Mouse (Mus musculus) heart, adult 11 months (tissue): ENCODE measurements around the gene Caskin2.
"Not testable (repeated sequence)": the region's sequence is repeated elsewhere in the genome, so short reads cannot be mapped to it uniquely, and the experiment has no call there.

Experiments
- DNase-seq: peaks from one replicate; pipeline ENCODE4 v3.0.0; 2022

Gene Caskin2

DNA sequence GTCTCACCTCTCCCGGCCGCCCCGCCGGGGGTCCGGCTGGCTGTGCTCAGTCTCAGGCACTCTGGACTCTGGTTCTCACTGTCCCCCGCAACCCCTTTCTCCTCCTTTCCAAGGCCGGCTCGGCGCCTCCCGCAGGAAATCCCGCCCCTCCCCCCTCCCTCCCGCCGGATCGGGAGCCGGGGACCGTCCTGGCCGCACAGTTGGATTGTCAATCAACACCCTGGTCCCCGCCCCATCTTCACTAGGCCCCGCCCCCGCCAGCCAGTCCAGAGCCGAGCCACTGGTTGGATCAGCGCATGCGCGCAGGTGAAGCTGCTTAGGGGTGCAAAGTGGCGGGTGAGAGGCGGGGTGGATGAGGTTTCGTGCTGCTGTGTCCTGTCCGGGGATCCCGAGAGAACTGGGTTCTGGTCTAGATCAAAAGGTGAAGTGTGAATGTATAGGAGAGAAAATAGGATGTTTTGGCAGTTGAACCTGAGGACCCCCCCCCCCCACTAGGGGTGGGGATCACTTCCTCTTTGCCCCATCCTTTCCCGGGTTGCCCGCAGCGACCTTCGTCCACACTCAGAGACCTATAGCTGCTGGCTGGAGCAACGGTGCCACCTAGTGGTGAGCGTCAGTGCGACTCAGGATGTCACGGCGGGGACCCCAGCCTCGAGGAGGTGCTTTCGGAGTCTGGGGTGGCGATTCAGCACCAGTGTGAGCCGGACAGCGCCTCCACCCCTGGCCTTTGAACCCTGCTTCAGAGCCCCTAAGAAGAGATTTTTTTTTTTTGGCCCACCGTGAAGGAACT, at the start of gene Caskin2:
TSS of gene Caskin2 (minus strand) at position 133 of the 790 bp plus-strand sequence.
- peak; percentile 100 for DNase-seq

DNA sequence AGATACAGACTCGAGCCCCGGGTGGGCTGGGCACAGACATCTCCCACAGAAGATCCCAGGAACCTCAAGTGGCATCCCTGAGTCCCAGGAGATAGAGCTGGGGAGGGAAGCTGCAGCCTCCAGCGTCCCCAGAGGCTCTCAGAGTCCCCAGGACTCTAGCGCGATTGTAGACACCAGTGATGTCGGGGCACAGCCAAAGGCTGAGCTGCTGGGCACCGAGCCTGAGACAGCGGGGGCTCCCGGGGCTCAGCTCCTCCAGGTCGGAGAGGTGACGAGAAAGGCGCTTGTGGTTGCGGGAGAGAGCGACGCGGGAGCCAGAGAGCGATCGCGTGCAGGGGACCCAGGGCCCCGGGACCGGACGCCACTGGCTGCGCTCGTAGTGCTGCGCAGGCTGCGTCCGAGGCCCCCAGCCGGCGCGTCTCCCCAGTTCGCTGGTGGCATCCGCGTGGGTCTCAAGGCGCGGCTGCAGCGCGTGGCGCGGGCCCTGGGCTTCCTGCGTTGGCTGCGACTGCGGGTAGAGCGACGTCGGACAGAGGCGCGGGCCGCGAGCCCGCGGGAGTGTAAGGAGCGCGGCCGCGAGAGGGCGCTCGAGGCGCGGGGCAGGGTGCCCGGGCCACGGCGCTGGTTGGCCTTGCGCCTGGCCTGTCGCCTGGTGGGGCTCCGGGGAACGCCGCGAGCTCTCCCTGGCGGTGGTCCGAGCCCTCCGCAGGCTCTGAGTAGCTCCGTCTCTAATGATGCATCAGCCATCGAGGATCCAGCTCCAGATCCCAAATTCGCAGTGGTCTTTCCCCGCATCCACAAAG, 45.9 kb upstream of the Caskin2 start:
- peak; percentile 98 for DNase-seq

DNA sequence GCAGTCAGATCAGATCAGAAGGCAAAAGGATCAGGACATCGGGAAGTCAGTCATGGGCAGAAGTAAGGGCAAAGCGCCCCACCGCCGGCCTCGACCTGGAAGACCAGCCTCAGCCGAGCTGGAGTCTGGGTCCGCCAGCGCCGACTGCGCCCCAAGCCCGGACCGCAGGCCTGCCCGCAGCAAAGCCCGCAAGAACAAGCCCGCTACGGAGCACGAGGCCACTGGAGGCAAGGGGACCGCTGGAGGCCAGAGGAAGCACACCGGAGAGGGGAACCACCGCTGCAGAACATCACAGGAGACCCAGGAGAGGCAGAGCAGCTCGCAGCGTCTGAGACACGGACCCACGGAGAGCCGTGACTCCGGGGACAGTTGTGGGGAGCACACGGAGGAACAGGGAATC, 44.9 kb upstream of the Caskin2 start, which contains the start of gene Myo15b:
TSS of gene Myo15b (plus strand) at position 53 of the 400 bp plus-strand sequence.
- no peak for DNase-seq

GRCm38 (mm10) chr11:115857936-115858335, 44.5 kb upstream of the Caskin2 start:
- no peak for DNase-seq

- not testable (repeated sequence) for DNase-seq
These were observed 43.7 kb upstream of the Caskin2 start for GRCm38 (mm10) chr11:115857146-115857545.

GRCm38 (mm10) chr11:115854674-115855073, 41.2 kb upstream of the Caskin2 start:
- DNase-seq = no peak

- no peak for DNase-seq
These were observed 32.4 kb upstream of the Caskin2 start for GRCm38 (mm10) chr11:115845819-115846218.

DNA sequence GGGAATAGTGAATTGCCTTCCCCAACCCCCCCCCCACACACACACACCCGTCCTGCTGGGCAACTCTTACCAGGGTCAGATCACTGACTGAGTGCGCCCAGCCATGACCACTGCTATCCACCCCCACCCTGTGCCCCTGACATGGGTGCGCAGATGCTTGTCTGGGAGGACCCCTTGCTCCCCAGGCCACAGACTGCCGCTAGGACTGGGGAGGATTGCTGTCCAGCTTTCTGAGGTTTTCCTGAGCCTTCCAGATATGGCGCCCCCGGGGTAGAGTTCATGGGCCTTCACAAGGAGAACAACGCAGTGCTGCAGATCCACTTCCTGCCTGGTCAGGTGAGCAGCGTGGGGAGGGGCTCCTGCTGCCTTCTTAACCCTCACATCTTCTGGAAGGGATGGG, 30.8 kb upstream of the Caskin2 start:
- DNase-seq = no peak

DNA sequence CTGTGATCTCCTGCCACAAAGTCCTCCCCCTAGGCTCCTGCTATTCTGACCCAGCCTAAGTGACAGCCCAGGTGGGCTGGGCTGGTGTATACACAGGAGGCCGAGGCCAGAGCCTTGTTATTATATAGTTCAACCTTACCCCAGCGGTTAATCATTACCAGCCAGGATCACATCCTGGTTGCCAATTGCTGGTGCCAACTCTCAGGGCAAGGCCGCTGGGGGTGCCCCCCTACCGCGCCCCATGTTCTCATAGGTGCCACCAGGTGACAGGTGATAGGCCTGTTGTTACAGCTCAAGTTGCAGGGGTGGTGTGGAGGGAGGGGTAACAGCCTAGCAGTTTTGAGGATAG, 30.4 kb upstream of the Caskin2 start:
- DNase-seq = no peak

DNA sequence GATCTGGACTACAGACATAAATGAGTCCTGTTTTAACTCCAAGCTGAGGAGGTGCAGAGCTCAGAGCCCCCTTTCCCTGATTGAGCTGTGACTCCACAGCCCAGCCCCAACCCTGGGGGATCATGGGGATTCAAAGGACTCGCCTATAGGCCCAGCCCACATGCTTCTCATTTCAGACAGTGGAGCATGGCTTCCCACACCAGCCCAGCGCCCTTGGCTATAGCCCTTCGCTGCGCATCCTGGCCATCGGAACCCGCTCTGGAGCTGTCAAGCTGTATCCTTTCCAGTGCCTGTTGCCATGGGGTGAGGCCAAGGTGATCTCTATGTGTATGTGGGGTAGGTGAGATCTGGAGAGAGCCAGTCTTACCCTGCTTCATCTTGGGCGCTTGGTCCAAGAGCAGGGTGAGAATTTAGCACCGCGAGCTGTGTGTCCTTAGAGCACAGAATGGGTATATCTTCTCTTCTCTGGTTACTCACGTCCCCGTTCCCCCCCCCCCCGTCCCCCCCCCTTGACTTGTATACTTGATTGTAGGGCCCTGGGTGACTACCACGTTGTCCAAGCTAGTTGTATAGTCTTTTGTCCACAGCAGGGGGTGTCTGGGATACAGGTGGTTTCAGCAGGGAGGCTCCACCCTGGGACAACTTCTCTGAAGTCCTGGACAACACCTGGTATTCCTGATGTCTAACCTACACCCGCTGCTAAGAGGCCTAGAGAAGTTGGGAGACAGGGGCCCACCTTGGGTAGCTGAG, 29.9 kb upstream of the Caskin2 start:
- DNase-seq = no peak

DNA sequence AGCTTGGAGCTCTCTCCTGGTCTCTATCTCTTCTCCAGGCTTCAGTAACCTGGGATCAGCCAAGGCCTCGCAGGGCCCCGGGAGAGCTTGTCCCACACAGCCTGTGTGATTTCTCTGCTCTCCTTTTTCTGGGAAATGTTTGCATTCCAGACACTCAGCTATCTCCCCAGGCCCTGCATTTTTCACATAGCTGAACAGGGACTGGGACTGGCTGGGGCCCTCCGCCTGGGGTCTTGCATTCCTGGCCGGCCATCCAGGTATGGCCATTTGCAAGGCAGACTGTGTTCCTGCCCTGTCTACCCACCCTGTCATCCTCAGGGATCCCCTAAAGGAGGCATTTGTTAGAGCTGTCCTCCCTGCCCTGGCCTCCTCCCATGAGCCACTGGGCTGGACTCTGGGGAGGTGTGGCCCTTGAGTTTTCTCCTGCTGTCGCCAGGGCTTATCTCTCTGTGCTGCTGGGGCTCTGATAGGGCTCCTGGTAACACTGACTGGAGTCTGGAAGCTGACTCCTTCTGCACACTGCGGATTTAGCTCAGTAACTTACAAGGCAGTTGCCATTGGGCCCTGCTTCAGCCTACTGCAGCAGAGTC, 28.6 kb upstream of the Caskin2 start:
- DNase-seq = peak; percentile 98

DNA sequence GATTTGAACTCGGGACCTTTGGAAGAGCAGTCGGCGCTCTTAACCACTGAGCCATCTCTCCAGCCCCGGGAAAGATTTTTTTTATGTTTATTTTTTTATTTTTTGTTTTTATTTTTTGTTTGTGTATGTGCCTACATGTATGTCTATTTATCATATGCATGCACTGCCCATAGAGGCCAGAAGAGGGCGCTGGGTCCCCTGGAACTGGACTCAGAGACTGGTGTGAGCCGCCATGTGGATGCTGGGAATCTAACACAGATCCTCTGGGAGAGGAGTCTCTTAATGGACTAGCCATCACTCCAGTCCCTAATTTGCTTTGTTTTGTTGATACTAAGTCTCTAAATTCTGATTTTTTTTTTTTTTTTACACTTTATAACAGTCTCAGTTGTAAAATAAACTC, 27.6 kb upstream of the Caskin2 start:
- no peak for DNase-seq

DNA sequence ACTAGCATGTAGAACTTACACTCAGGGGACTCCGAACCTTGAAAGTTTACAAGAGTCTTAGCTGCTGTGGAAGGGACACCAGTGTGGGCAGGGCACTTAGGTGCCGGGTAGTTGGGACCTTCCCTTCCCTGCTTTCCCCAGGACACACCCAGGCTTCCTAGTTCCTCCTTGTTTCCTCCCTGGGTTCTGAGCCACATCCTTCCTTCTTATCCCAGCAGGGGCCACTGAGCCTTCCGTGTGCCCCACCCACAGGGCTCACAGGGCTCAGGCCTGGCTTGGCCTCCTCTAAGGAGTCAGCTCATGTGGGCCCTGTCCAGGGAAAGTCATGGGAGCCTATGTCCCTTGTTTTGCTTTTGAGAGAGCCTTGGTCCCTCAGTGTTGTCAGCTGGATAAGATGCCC, 26.3 kb upstream of the Caskin2 start:
- no peak for DNase-seq

DNA sequence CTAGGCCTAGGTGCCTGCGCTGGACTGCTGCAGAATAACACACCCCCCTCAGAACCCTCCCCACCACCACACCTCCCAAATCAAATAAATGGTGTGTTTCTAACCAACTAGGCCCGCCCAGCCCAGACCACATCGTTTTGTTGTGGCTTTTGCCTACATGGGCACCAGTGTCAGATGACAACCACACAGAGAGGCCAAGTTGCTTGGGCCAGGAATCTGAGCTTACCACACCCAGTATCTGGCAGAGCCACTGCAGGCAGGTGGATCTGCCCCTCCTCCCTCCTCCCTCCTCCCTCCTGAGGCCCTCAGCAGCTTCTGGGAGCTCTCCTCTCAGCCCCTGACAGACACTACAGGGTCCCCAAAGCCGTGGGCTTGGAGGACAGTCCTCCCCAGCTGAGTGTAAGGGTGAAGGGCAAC, 25.5 kb upstream of the Caskin2 start:
- DNase-seq = peak; percentile 95

GRCm38 (mm10) chr11:115837606-115838345, 24.3 kb upstream of the Caskin2 start:
- no peak for DNase-seq

- no peak for DNase-seq
These were observed 23.4 kb upstream of the Caskin2 start for GRCm38 (mm10) chr11:115836656-115837395.

DNA sequence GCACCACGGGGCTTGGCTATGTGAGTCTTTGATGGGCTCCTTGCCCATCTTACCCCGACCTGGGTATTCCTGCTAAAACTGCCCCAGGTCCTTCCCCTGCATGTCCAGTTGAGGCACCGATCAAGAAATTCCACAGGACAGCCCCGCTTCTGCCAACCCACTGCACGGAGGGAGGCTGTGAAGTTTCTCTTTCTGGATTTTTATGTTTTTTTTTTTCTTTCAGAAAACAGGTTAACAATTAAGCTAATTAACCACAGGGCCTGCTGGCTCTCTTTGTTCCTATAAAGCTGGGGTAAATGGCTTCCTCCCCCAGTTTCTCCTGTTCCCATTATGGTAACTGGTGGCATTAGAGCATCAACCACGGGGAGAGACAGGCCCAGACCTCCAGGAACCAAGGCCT, 20.6 kb upstream of the Caskin2 start:
- DNase-seq = no peak

DNA sequence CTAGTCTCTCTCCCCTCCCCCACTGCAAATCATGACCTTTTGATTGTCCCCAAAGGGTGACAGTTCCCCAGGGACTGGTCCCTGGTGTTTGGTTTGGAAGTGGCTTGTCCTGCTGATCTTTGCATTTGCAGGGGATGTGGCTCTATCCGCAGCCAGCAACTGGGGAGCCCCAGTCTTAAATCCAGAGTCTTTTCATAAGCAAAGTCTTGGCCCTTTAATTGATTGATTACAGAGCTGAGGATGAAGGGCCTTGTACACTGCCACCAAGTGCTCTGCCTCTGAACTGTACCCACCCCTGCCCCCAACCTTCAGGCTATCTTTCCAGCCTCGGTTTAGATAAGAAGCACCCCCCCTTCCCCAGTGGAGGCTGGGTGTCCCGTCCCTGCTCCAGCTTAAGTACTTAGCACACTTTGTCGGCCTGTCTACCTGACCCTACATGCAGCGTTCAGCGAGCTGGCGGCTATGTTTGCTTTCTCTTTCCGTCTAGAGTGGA, 19.6 kb upstream of the Caskin2 start:
- DNase-seq = no peak

DNA sequence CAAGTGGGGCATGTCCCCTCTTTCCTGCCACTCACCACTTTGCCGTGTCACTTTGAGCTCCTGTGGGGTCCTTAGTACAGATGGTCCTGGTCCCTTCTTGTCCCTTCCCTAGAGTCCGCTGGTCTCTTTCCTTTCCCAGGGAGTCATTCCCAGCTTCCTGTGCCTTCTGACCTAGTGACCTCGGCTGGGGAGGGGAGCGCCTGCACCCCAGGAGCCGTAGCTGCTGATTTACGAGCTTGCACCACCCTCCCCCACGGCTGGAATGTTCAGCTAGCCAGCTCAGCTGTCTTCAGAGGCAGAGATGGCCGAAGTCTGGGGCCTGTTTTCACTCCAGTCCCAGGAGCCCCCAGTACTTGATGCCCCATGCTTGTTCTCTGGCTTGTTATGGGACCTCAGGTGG, 19.1 kb upstream of the Caskin2 start:
- DNase-seq = peak; percentile 96

DNA sequence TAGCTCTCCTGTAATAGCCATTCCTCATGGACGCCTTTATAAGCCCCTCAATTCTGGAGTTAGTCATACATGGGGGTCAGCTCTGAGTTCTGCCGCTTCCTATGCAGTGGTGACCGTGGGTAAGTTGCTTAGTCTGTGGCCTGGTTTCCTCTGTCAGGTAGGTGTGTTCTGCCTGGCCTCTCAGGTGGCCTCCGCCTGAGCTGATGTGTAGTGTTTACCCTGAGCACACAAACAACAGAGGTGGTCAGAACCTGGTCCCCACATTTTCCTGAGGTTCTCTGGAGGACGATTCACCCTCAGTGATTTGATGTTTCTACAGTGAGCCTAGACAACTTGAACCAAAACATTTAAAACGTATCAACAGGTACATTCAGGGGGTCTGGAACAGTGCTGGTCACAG, 18.6 kb upstream of the Caskin2 start:
- no peak for DNase-seq

- DNase-seq = no peak
These were observed 18.1 kb upstream of the Caskin2 start for GRCm38 (mm10) chr11:115831518-115831917.
